Comparison of ENCODE assay signal across 9 mouse cellular contexts in genomic region chr6:48645660-48646308, GRCm38 (mm10). TPM values are rescaled to one million over a fixed set of nuclear protein-coding genes. Genes with fewer than 3 reads are reported as not detected.
A peak's percentile ranks its signal among the peaks of the same experiment; 100 is the strongest.
DNase-seq lines count a peak whose midpoint lies in the region; ATAC-seq and TF ChIP-seq lines count a peak whose summit lies in the region.
"Had no signal": no experiment of that assay in that cellular context is flagged by ENCODE, and none has a peak within 500 bp of the region (broad histone marks: within the 10 kb centered on the region; RNA-seq: fewer than 3 reads in every experiment).

No protein-coding gene starts in this region.

- no peak overlapping the region for H3K4me3 ChIP-seq in kidney, embryonic 14.5 days (ENCODE audit: low read length)
- H3K4me3 ChIP-seq in liver, postnatal 0 days (ENCODE audit: low read depth, low read length) = no peak overlapping the region
- no peak overlapping the region for H3K4me3 ChIP-seq in olfactory bulb, adult 2 months (ENCODE audit: insufficient read depth, low read depth, low read length)
- H3K4me3 ChIP-seq: embryonic facial prominence, embryonic 15.5 days had no signal

- no peak overlapping the region for H3K4me2 ChIP-seq in kidney, embryonic 14.5 days (replicated peaks; ENCODE audit: low read depth, low read length)
- 0 out of 2 replicates have a peak overlapping the region, but pooled peaks have one; percentile 32 for H3K4me2 ChIP-seq in liver, postnatal 0 days (ENCODE audit: low read depth, low read length)
- H3K4me2 ChIP-seq: embryonic facial prominence, embryonic 15.5 days had no signal

- no peak overlapping the region for H3K27ac ChIP-seq in kidney, embryonic 14.5 days (ENCODE audit: low read depth, low read length)
- no peak overlapping the region for H3K27ac ChIP-seq in liver, postnatal 0 days (ENCODE audit: low read depth)
- H3K27ac ChIP-seq in olfactory bulb, adult 2 months (ENCODE audit: insufficient read depth, low read depth, low read length) = no peak overlapping the region
- H3K27ac ChIP-seq: embryonic facial prominence, embryonic 15.5 days had no signal

- no peaks in the 10 kb centered on the region for H3K9me3 ChIP-seq in kidney, embryonic 14.5 days (ENCODE audit: control insufficient read depth, low read length)
- no peaks in the 10 kb centered on the region for H3K9me3 ChIP-seq in liver, postnatal 0 days (ENCODE audit: low read length)
- H3K9me3 ChIP-seq: embryonic facial prominence, embryonic 15.5 days had no signal

- H3K36me3 ChIP-seq in kidney, embryonic 14.5 days (ENCODE audit: control insufficient read depth, insufficient read depth, low read length) = no peaks in the 10 kb centered on the region
- H3K36me3 ChIP-seq in liver, postnatal 0 days (replicated peaks; ENCODE audit: insufficient read depth, low read length) = no peaks in the 10 kb centered on the region
- H3K36me3 ChIP-seq: embryonic facial prominence, embryonic 15.5 days had no signal

- TF ChIP-seq POLR2A in olfactory bulb, adult 2 months (IDR thresholded peaks at IDR 0.05; ENCODE audit: insufficient read depth, low read depth, low read length) = no peak

- peak; percentile 20; the same call in 1 of the 2 replicates for ATAC-seq in kidney, embryonic 14.5 days (ENCODE audit: low FRiP score, low TSS enrichment)
- peak; percentile 45; the same call in 1 of the 2 replicates for ATAC-seq in liver, postnatal 0 days

- TF ChIP-seq CTCF in liver, postnatal 0 days (IDR thresholded peaks at IDR 0.05; ENCODE audit: low read depth) = peak; percentile 89
- peak; percentile 20; the same call in 1 of the 2 replicates for TF ChIP-seq CTCF in olfactory bulb, adult 2 months (IDR thresholded peaks at IDR 0.05; ENCODE audit: insufficient read depth, low read depth, low read length)

- DNase-seq in 3134 (ENCODE audit: extremely low read depth, insufficient read length, low spot score) = peak; percentile 19
- DNase-seq in MN1 (ENCODE audit: low spot score) = peak; percentile 61
- DNase-seq in cerebellum, postnatal 36 days = peak; percentile 66
- peak; percentile 50 to 74 for DNase-seq in heart, adult 9 months (ENCODE audit: low spot score in 2 of 2)
- peak; percentile 78 for DNase-seq in liver, postnatal 0 days
- peak; percentile 56 to 81 for DNase-seq in thymus, postnatal 10 days (ENCODE audit: low spot score in 2 of 2)

- 12% methylated on average over 12 of the region's 12 CpGs for WGBS in kidney, embryonic 14.5 days
- 4% methylated on average over 12 of the region's 12 CpGs for WGBS in liver, postnatal 0 days (ENCODE audit: insufficient replicate concordance)
- 9% methylated on average over 12 of the region's 12 CpGs for WGBS in olfactory bulb, adult 2 months

- H3K4me1 ChIP-seq in kidney, embryonic 14.5 days (ENCODE audit: control insufficient read depth, insufficient read depth, low read length) = no peaks in the 10 kb centered on the region
- peaks cover 4% of the 10 kb centered on the region for H3K4me1 ChIP-seq in liver, postnatal 0 days (ENCODE audit: insufficient read depth)
- 0 out of 2 replicates have a peak, but pooled peaks cover 4% of the 10 kb centered on the region for H3K4me1 ChIP-seq in olfactory bulb, adult 2 months (ENCODE audit: control insufficient read depth, insufficient read depth, low read length)
- H3K4me1 ChIP-seq: embryonic facial prominence, embryonic 15.5 days had no signal

- H3K9ac ChIP-seq in kidney, embryonic 14.5 days (ENCODE audit: low read depth, low read length) = no peak overlapping the region
- H3K9ac ChIP-seq in liver, postnatal 0 days (replicated peaks) = no peak overlapping the region
- H3K9ac ChIP-seq: embryonic facial prominence, embryonic 15.5 days had no signal

- no peaks in the 10 kb centered on the region for H3K27me3 ChIP-seq in kidney, embryonic 14.5 days (ENCODE audit: control insufficient read depth, insufficient read depth, low read length)
- H3K27me3 ChIP-seq in liver, postnatal 0 days (ENCODE audit: insufficient read depth, low read length) = no peaks in the 10 kb centered on the region
- H3K27me3 ChIP-seq: embryonic facial prominence, embryonic 15.5 days had no signal

- no peak for TF ChIP-seq EP300 in liver, postnatal 0 days (IDR thresholded peaks at IDR 0.05; ENCODE audit: low read depth)

RNA-seq across cellular contexts. Expression of gene Gimap8, which starts 1.2 kb away (rescaled TPM):
- polyA plus RNA-seq in kidney, embryonic 14.5 days (2014; fragmentation: Nextera tagmentation; extraction: Ambion mirVana) = 1.1 and 1.4 TPM in 2 replicates
- polyA plus RNA-seq in liver, postnatal 0 days (2015; fragmentation: Nextera tagmentation; extraction: Ambion mirVana) = 1.1 TPM in 2 replicates
- polyA plus RNA-seq in olfactory bulb, adult 2 months (2012; ENCODE audit: insufficient read depth, insufficient read length, low replicate concordance, missing spikeins) = not detected in 2 replicates

RNA-seq across cellular contexts. Expression of gene AI854703, which starts 19.2 kb away (rescaled TPM):
- polyA plus RNA-seq in kidney, embryonic 14.5 days (2014; fragmentation: Nextera tagmentation; extraction: Ambion mirVana) = 0.90 and 1.4 TPM in 2 replicates
- polyA plus RNA-seq in liver, postnatal 0 days (2015; fragmentation: Nextera tagmentation; extraction: Ambion mirVana) = 0.16 and 0.20 TPM in 2 replicates
- not detected in 2 replicates for polyA plus RNA-seq in olfactory bulb, adult 2 months (2012; ENCODE audit: insufficient read depth, insufficient read length, low replicate concordance, missing spikeins)

RNA-seq across cellular contexts. Expression of gene Gimap9, which starts 30.1 kb away (rescaled TPM):
- 9.9 and 13.4 TPM in 2 replicates for polyA plus RNA-seq in kidney, embryonic 14.5 days (2014; fragmentation: Nextera tagmentation; extraction: Ambion mirVana)
- polyA plus RNA-seq in liver, postnatal 0 days (2015; fragmentation: Nextera tagmentation; extraction: Ambion mirVana) = 10.2 and 10.9 TPM in 2 replicates
- polyA plus RNA-seq in olfactory bulb, adult 2 months (2012; ENCODE audit: insufficient read depth, insufficient read length, low replicate concordance, missing spikeins) = not detected in 2 replicates

RNA-seq across cellular contexts. Expression of gene Gimap4, which starts 38.6 kb away (rescaled TPM):
- 51.3 and 54.1 TPM in 2 replicates for polyA plus RNA-seq in kidney, embryonic 14.5 days (2014; fragmentation: Nextera tagmentation; extraction: Ambion mirVana)
- polyA plus RNA-seq in liver, postnatal 0 days (2015; fragmentation: Nextera tagmentation; extraction: Ambion mirVana) = 13.5 and 14.5 TPM in 2 replicates
- not detected in 2 replicates for polyA plus RNA-seq in olfactory bulb, adult 2 months (2012; ENCODE audit: insufficient read depth, insufficient read length, low replicate concordance, missing spikeins)

RNA-seq across cellular contexts. Expression of gene Zfp775, which starts 43.9 kb away (rescaled TPM):
- polyA plus RNA-seq in kidney, embryonic 14.5 days (2014; fragmentation: Nextera tagmentation; extraction: Ambion mirVana) = 5.7 and 6.6 TPM in 2 replicates
- polyA plus RNA-seq in liver, postnatal 0 days (2015; fragmentation: Nextera tagmentation; extraction: Ambion mirVana) = 0.93 and 1.8 TPM in 2 replicates
- not detected in 2 replicates for polyA plus RNA-seq in olfactory bulb, adult 2 months (2012; ENCODE audit: insufficient read depth, insufficient read length, low replicate concordance, missing spikeins)

Comparison
In these comparisons a context has a peak if more than half of its experiments do, and no peak if none do; other contexts are left out.
1. DNase-seq: peak in every context shown above with its lines; median percentile 78 in liver, postnatal 0 days; 68 in thymus, postnatal 10 days; 66 in cerebellum, postnatal 36 days; 62 in heart, adult 9 months; 61 in MN1; 19 in 3134.
2. RNA of gene Gimap8, which starts 1.2 kb away (polyA plus RNA-seq): not detected in olfactory bulb, adult 2 months; 1.1 to 1.4 TPM in kidney, embryonic 14.5 days and 1.1 TPM in liver, postnatal 0 days; every median in the first group is over 10 times any median in the second.